Mouse (Mus musculus): ENCODE results near the gene H2-DMb2. TPM values are rescaled to one million over a fixed set of nuclear protein-coding genes. Genes with fewer than 3 reads are reported as not detected.

The H2-DMb2 gene
- polyA plus RNA-seq (2012; rRNA removed), result 0.18 and 0.40 TPM in 2 replicates

DNA sequence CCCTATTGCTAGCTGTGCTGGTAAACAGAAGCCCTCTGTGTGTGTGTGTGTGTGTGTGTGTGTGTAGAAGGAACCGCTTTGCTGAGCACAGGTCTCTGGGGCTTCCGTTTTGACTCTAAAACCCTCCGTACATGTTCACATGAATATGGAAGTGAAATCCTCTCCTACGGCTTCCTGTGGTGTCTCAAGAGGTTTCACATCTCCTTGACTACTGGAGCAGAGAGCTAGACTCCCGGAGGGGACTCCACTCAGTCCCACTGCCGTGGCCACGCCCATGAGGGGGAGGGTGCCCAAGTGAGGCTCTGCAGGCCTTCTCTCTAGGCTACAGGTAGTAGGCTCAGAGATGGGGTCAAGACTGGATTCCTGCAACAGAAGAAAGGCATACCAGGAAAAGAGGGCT is at the start of gene H2-DMb2:
TSS of gene H2-DMb2 (plus strand) at position 275 of the 400 bp plus-strand sequence.
- no peak for TF ChIP-seq POLR2A (IDR thresholded peaks at IDR 0.05; ENCODE audit: borderline replicate concordance, extremely low read depth, insufficient read depth, insufficient read length, poor library complexity, severe bottlenecking)
- TF ChIP-seq CTCF (IDR thresholded peaks at IDR 0.05; ENCODE audit: borderline replicate concordance, extremely low read depth, insufficient read depth, insufficient read length), result no peak
- peak; percentile 30 for DNase-seq (ENCODE audit: low read depth)

DNA sequence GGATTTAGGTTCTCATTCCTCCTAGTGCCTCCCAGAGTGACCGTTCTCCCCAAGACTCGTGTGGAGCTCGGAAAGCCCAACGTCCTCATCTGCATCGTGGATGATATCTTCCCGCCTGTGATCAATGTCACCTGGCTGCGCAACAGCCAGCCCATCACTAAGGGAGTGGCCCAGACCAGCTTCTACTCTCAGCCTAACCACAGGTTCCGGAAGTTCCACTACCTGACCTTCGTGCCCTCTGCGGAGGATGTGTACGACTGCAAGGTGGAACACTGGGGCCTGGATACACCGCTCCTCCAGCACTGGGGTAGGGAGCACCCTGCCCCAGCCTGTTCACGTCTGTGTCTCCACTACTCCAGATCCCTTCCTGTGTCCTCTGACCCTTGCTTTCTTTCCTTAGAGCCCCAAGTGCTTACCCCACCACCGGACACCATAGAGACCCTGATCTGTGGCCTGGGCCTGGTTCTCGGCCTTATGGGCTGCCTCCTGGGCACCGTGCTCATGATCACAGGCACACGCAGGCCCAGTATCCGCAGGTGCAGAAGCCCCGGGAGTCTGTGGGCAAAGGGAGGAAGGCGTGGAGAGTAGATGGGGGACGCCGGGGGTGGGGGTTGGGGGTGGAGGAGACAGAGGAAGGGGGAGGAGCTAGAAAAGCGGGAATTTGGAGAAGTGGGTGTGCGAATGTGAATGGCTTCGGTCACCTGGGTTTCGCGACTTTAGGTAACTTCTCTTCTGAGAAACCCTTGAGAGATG is 48.6 kb upstream of the H2-DMb2 start:
- TF ChIP-seq POLR2A (IDR thresholded peaks at IDR 0.05; ENCODE audit: borderline replicate concordance, extremely low read depth, insufficient read depth, insufficient read length, poor library complexity, severe bottlenecking) (no peak), CTCF (IDR thresholded peaks at IDR 0.05; ENCODE audit: borderline replicate concordance, extremely low read depth, insufficient read depth, insufficient read length) (no peak)

DNA sequence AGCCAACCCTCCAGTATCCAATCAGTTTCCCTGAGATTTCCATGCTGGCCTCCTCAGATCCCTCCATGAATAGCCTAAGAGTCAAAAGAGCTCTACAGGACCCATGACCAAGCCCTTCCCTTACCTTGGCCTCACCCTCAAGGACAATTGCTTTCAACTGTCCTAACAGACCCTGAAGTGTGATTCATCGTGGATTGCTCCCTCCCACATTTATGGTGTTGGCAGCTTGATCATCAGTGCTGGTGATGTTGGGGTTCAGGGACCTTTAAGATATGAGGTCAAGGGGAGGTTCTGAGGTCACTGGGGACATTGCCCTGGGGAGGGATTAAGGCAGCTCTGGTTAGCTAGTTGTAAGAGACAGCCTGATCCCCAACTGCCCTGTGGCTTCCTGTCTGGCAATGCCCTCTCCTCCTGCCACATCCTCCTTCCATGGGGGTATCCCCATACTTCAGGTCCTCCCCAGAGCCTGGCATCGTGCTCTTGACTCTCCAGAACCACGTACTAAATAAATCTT is 46.6 kb upstream of the H2-DMb2 start:
- TF ChIP-seq CTCF (IDR thresholded peaks at IDR 0.05; ENCODE audit: borderline replicate concordance, extremely low read depth, insufficient read depth, insufficient read length), result no peak
- TF ChIP-seq POLR2A (IDR thresholded peaks at IDR 0.05; ENCODE audit: borderline replicate concordance, extremely low read depth, insufficient read depth, insufficient read length, poor library complexity, severe bottlenecking), result no peak

More for the DNA sequence above, 48.6 kb upstream of the H2-DMb2 start:
- DNase-seq (ENCODE audit: low read depth), result no peak

DNA sequence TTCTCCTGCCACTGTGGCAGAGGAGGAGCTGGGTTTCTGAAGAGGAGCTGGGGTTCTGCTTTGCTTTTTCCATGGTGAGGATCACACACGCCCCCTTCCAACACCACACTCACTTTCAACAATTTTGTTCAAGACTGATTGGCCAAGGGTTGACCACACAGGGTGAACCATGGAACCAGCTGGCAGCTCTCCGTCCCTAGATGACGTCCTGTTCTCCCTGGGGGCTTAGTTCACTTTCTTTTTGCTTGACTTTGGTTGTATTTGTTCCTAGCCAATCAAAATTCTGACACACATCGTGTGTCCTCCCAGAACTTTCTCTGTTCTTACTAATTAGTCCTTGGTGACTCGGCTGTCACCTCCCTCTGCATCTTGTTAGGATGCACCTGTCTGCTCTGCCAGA is 45.8 kb upstream of the H2-DMb2 start:
- DNase-seq (ENCODE audit: low read depth), result no peak
- TF ChIP-seq POLR2A (IDR thresholded peaks at IDR 0.05; ENCODE audit: borderline replicate concordance, extremely low read depth, insufficient read depth, insufficient read length, poor library complexity, severe bottlenecking), result no peak
- TF ChIP-seq CTCF (IDR thresholded peaks at IDR 0.05; ENCODE audit: borderline replicate concordance, extremely low read depth, insufficient read depth, insufficient read length), result no peak

More for the DNA sequence above, 46.6 kb upstream of the H2-DMb2 start:
- DNase-seq (ENCODE audit: low read depth), result no peak

DNA sequence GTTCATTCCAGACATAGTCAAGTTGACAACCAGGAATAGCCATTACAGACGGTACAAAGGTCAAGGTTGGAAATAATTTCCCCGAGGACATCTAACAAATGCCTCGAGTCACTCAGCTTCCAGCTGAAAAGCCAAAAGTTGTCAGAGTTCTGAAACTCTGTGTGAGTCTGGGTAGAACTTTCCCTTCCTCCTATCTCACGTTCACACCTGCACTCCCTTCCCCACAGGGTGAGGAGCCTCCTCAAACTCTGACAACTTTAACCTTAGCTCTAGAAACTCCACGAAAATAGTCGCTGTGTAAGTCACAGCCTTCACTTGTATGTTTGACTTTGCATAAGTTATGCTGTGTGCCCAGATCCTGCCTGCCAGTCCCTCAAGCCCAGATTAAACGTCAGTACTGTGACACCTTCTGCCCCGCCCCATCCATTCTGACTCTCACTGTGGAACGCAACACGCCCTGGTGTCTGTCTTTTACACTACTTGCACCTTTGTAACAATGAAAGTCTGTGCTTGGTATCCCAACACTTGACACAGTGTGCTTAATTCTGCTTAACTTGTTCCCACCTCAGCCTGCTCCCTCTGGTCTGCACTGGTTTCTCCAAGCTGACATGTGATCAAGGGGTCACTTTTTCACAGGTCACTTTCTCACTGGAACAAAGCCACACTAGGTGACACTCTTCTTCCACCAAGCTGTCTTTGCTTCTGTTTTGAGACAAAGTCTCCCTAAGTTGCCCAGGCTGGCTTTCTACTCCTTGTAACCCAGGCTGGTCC is 44.2 kb upstream of the H2-DMb2 start:
- no peak for TF ChIP-seq CTCF (IDR thresholded peaks at IDR 0.05; ENCODE audit: borderline replicate concordance, extremely low read depth, insufficient read depth, insufficient read length)
- TF ChIP-seq POLR2A (IDR thresholded peaks at IDR 0.05; ENCODE audit: borderline replicate concordance, extremely low read depth, insufficient read depth, insufficient read length, poor library complexity, severe bottlenecking), result no peak
- DNase-seq (ENCODE audit: low read depth), result no peak

DNA sequence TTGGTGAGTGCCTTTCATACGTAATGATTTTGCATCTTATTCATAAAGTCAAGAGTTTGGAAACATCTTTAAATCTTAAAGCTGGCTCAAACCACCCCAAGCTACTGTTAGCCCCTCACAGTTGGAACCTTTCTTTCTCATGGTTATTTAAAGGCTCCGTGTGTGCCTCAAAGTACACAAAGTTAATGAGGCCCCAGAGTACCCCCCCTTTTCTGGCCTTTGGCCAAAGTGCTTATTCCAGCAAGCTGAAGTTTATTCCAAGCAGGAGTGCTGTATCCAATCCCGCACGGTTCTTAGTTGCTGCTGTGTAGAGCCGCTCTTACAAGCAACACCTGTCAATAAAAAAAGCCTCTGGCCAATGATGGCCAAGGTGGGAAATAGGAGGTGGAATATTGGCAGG is 43.6 kb upstream of the H2-DMb2 start:
- TF ChIP-seq CTCF (IDR thresholded peaks at IDR 0.05; ENCODE audit: borderline replicate concordance, extremely low read depth, insufficient read depth, insufficient read length), result no peak
- TF ChIP-seq POLR2A (IDR thresholded peaks at IDR 0.05; ENCODE audit: borderline replicate concordance, extremely low read depth, insufficient read depth, insufficient read length, poor library complexity, severe bottlenecking), result no peak
- DNase-seq (ENCODE audit: low read depth), result peak; percentile 68

DNA sequence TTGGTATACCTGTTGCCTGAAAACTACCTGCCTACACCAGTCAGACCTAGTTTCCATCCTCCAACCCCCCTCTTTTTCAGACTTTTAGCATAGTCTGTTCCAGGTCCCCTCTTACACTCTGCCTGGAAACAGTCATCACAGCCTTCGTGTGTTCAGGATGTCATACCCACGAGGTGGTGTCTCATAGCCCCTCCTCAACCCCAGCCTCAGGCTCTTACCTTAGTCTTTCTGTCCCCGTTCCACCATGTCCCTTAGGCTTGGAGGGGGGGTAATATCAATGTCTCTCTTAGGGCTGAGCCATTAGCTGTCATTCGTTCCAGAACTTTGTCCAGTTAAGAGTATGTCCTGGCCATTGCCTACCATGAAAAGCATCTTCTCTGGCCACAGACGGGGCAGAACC is 41.9 kb upstream of the H2-DMb2 start:
- DNase-seq (ENCODE audit: low read depth), result no peak
- no peak for TF ChIP-seq POLR2A (IDR thresholded peaks at IDR 0.05; ENCODE audit: borderline replicate concordance, extremely low read depth, insufficient read depth, insufficient read length, poor library complexity, severe bottlenecking)

DNA sequence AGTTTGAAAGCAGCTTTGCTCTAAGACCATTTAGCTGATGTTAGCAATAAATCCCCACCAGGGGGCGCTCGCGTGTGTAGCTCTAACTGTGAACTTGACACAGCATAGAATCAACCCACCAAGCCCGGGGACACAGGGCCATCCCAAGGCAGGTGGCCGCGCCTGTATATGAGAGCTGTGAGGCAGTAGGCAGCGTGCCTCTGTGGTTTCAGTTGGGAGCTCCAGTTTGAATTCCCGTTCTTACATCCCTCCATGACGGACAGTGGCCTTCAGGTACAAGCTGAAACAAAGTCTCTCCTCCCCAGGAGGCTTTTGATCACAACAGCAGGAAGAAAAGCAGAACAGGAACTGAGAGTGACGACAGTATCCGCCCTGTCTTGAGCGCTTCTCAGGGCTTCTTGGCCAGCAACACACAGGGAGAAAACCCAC is 41.5 kb upstream of the H2-DMb2 start:
- peak; percentile 93 for DNase-seq (ENCODE audit: low read depth)
- peak; percentile 90 for TF ChIP-seq CTCF (IDR thresholded peaks at IDR 0.05; ENCODE audit: borderline replicate concordance, extremely low read depth, insufficient read depth, insufficient read length)
- TF ChIP-seq POLR2A (IDR thresholded peaks at IDR 0.05; ENCODE audit: borderline replicate concordance, extremely low read depth, insufficient read depth, insufficient read length, poor library complexity, severe bottlenecking), result no peak

DNA sequence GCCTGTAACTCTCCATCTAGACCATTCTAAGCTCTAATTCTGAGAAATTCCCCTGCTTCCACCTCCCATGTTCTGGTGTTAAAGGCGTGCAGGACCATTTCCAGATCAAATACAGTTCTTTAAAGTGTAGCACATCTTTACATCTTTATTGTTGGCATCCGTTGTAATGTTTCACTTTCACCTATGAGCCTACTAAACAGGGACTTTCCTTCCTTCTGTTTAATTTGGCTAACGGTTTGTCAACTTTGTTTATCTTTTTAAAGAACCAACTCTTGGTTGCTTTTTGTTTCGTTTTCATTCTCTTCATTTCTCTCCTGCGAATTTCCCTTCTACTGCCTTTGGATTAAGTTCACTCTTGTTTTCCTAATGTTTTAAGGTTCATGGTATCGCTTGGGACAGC is 40.3 kb upstream of the H2-DMb2 start:
- TF ChIP-seq POLR2A (IDR thresholded peaks at IDR 0.05; ENCODE audit: borderline replicate concordance, extremely low read depth, insufficient read depth, insufficient read length, poor library complexity, severe bottlenecking) (no peak), CTCF (IDR thresholded peaks at IDR 0.05; ENCODE audit: borderline replicate concordance, extremely low read depth, insufficient read depth, insufficient read length) (no peak)
- no peak for DNase-seq (ENCODE audit: low read depth)

DNA sequence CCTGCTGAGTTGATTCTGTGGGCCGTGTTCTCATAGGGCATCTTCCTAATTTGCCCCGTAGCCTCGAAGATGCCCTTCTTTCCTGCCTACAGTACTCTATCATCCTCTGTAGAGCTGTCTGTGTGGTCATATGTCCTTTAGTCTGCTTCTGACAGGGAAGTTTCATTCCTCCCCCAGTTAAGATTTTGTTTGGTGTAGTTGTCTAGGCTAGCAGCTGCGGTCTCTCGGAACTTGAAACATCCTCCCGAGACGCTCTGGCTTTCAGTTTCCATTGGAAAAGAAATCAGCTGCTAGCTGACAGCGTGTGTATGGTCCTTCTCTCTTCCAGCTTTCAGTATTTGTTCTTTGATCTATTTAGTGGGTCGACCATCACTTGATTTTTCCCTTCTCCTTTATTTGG is 38.3 kb upstream of the H2-DMb2 start:
- DNase-seq (ENCODE audit: low read depth), result no peak
- TF ChIP-seq POLR2A (IDR thresholded peaks at IDR 0.05; ENCODE audit: borderline replicate concordance, extremely low read depth, insufficient read depth, insufficient read length, poor library complexity, severe bottlenecking) (no peak), CTCF (IDR thresholded peaks at IDR 0.05; ENCODE audit: borderline replicate concordance, extremely low read depth, insufficient read depth, insufficient read length) (no peak)

DNA sequence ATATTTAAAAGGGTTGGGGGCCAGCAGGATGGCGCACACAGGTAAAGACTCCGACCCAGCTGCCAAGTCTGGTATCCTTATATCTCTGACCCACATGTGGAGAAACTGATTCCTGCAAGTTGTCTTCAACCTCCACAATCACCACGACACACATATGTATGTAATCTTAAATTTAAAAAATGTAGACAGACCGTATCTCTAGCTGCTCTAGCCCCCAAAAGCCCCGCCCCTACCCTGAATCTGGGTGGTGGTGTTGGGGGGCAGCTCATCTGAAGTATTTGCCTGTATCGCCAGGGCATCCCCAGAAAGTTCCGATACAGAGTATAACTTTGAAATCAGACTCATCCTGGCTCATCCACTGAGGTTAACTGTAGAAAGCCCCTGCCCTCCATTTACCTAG is 36.6 kb upstream of the H2-DMb2 start:
- no peak for DNase-seq (ENCODE audit: low read depth)
- no peak for TF ChIP-seq POLR2A (IDR thresholded peaks at IDR 0.05; ENCODE audit: borderline replicate concordance, extremely low read depth, insufficient read depth, insufficient read length, poor library complexity, severe bottlenecking)
- no peak for TF ChIP-seq CTCF (IDR thresholded peaks at IDR 0.05; ENCODE audit: borderline replicate concordance, extremely low read depth, insufficient read depth, insufficient read length)
